Mouse (Mus musculus) kidney, postnatal 25 days (tissue): ENCODE measurements around the gene Rangap1.

Source experiments
- DNase-seq, 2 experiments: peaks; one replicate each; pipeline ENCODE4 v3.0.0; 2021; ENCODE audit warnings: mixed read lengths in 2 of 2

The Rangap1 gene

GRCm38 (mm10) chr15:81693967-81694881 is 51.1 kb downstream of the Rangap1 start:
- peak; percentile 84 to 92 for DNase-seq

- DNase-seq = peak in 1 of 2 experiments; percentile 38
These were observed 51.9 kb downstream of the Rangap1 start for GRCm38 (mm10) chr15:81693366-81693966.

- no peak for DNase-seq
These were observed 65.0 kb downstream of the Rangap1 start for GRCm38 (mm10) chr15:81680301-81680805.

GRCm38 (mm10) chr15:81676637-81677036 is 68.7 kb downstream of the Rangap1 start:
- no peak for DNase-seq

GRCm38 (mm10) chr15:81670231-81670640 is 75.1 kb downstream of the Rangap1 start:
- peak; percentile 51 to 68 for DNase-seq

GRCm38 (mm10) chr15:81666957-81667356 is 78.4 kb downstream of the Rangap1 start:
- DNase-seq = no peak

GRCm38 (mm10) chr15:81663697-81664561 is 81.4 kb downstream of the Rangap1 start, which contains the start of gene L3mbtl2:
L3mbtl2 (plus strand) TSS chr15:81663889.
- DNase-seq = peak; percentile 93 to 96

- DNase-seq = no peak
These were observed 82.0 kb downstream of the Rangap1 start for GRCm38 (mm10) chr15:81663281-81663680.

- DNase-seq = no peak
These were observed 83.6 kb downstream of the Rangap1 start for GRCm38 (mm10) chr15:81661701-81662100.
